Comparison of ENCODE assay signal across 23 mouse cellular contexts in the genomic region with DNA sequence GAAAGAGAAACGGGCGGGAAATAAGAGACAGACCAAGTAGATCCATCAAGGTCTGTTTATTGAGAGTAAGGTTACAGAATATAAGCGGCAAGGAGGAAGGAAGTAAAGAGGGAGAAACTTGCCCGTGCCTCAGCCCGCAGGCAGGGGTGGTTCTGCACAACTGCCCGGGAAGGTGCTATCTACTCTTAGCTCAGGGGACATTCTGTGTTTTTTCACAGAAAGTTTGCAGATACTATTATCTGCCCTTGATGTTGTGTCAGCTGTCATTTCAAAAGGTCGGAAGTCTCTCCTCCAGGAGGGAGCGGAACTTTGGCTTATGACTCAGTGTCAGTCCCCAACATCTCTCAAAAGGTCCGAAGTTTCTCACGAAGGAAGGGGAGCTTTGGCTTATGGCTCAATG. TPM values are rescaled to one million over a fixed set of nuclear protein-coding genes. Genes with fewer than 3 reads are reported as not detected.
DNase-seq lines count a peak whose midpoint lies in the region; ATAC-seq lines count a peak whose summit lies in the region.
"Had no signal": no experiment of that assay in that cellular context is flagged by ENCODE, and none has a peak within 500 bp of the region (broad histone marks: within the 10 kb centered on the region; RNA-seq: fewer than 3 reads in every experiment).

No protein-coding gene starts in this region.

- H3K9me3 ChIP-seq in heart, embryonic 12.5 days (replicated peaks): peaks cover 10% of the 10 kb centered on the region; the same call in 1 of the 2 replicates
- H3K9me3 ChIP-seq: hindbrain, embryonic 15.5 days had no signal

- WGBS in heart, embryonic 12.5 days: 3% methylated on average over 10 of the region's 10 CpGs

- H3K27me3 ChIP-seq in heart, embryonic 12.5 days (replicated peaks): peaks cover 66% of the 10 kb centered on the region

- no peak overlapping the region for H3K9ac ChIP-seq in heart, embryonic 12.5 days
- H3K9ac ChIP-seq: hindbrain, embryonic 15.5 days; liver, postnatal 0 days had no signal

- H3K36me3 ChIP-seq in heart, embryonic 12.5 days: no peaks in the 10 kb centered on the region
- H3K36me3 ChIP-seq: embryonic facial prominence, embryonic 10.5 days; hindbrain, embryonic 15.5 days had no signal

- DNase-seq in heart, postnatal 10 days: no peak
- peak; percentile 45 to 46 for DNase-seq in spleen, adult 18-20 months
- DNase-seq in spleen, postnatal 10 days (ENCODE audit: low spot score in 2 of 2): no peak
- DNase-seq in B cell, adult 2 months: peak; percentile 46 to 54
- DNase-seq in MEL-GATA-1-ER (ENCODE audit: extremely low read depth, low read depth): peak; percentile 23
- DNase-seq in urinary bladder, adult 2 months (ENCODE audit: low spot score): no peak
- DNase-seq: cerebellum, adult 11-12 months; cerebellum, postnatal 25 days; layer of hippocampus, postnatal 36 days; liver; liver, postnatal 0 days; right cerebral cortex, adult 18-20 months had no signal

- no peak overlapping the region for H3K27ac ChIP-seq in heart, embryonic 12.5 days (ENCODE audit: poor library complexity, severe bottlenecking)
- H3K27ac ChIP-seq: embryonic facial prominence, embryonic 10.5 days; hindbrain, embryonic 15.5 days; kidney, postnatal 0 days had no signal

- H3K4me1 ChIP-seq in heart, embryonic 12.5 days (replicated peaks): peaks cover 27% of the 10 kb centered on the region

- no peak overlapping the region for H3K4me3 ChIP-seq in heart, embryonic 12.5 days
- H3K4me3 ChIP-seq: hindbrain, embryonic 15.5 days had no signal

- peak overlapping the region; percentile 75; the same call in 1 of the 2 replicates for H3K4me2 ChIP-seq in heart, embryonic 12.5 days

- intact Hi-C loops in heart, postnatal 10 days (cut with DNase I): no loop called here

- no peak for ATAC-seq in heart, embryonic 12.5 days (ENCODE audit: insufficient number of reproducible peaks, low FRiP score)
- ATAC-seq: forebrain, embryonic 16.5 days; intestine, embryonic 16.5 days; liver, postnatal 0 days had no signal

RNA-seq across cellular contexts. Expression of a gene that starts 1.2 kb away (rescaled TPM):
- 0.10 TPM in 1 of 2 replicates, not detected in the other for polyA plus RNA-seq in heart, embryonic 12.5 days (2016; fragmentation: Nextera tagmentation; extraction: Ambion mirVana)
- not detected for total RNA-seq in heart, postnatal 10 days (2021)
- polyA plus RNA-seq in urinary bladder, adult 2 months (2012; rRNA removed): not detected in 2 replicates
- total RNA-seq: granulocyte monocyte progenitor cell, adult 5-6 weeks; layer of hippocampus, adult 18-20 months; layer of hippocampus, postnatal 36 days; left cerebral cortex, postnatal 36 days; midbrain, postnatal 0 days had no signal
- polyA plus RNA-seq: embryonic facial prominence, embryonic 10.5 days; forebrain, embryonic 16.5 days; hindbrain, embryonic 15.5 days; intestine, embryonic 16.5 days; kidney, postnatal 0 days; liver, postnatal 0 days; midbrain, postnatal 0 days; neural tube, embryonic 11.5 days had no signal

RNA-seq across cellular contexts. Expression of a gene that starts 8.0 kb away (rescaled TPM):
- 0.30 and 0.47 TPM in 2 replicates for polyA plus RNA-seq in heart, embryonic 12.5 days (2016; fragmentation: Nextera tagmentation; extraction: Ambion mirVana)
- 1 to 10 TPM in 1 of 2 experiments, under 1 TPM in 1; 0.72 to 1.2 TPM for total RNA-seq in heart, postnatal 10 days (2021)
- polyA plus RNA-seq in urinary bladder, adult 2 months (2012; rRNA removed): 0.88 and 1.3 TPM in 2 replicates

RNA-seq across cellular contexts. Expression of a gene that starts 21.8 kb away (rescaled TPM):
- 18.3 and 21.0 TPM in 2 replicates for polyA plus RNA-seq in heart, embryonic 12.5 days (2016; fragmentation: Nextera tagmentation; extraction: Ambion mirVana)
- 1 to 10 TPM; 7.0 to 7.7 TPM for total RNA-seq in heart, postnatal 10 days (2021)
- 7.4 and 9.6 TPM in 2 replicates for polyA plus RNA-seq in urinary bladder, adult 2 months (2012; rRNA removed)

RNA-seq across cellular contexts. Expression of a gene that starts 38.1 kb away (rescaled TPM):
- polyA plus RNA-seq in heart, embryonic 12.5 days (2016; fragmentation: Nextera tagmentation; extraction: Ambion mirVana): 2.8 and 2.9 TPM in 2 replicates
- 1 to 10 TPM; 1.1 to 2.3 TPM for total RNA-seq in heart, postnatal 10 days (2021)
- polyA plus RNA-seq in urinary bladder, adult 2 months (2012; rRNA removed): 2.0 and 2.5 TPM in 2 replicates
- total RNA-seq: granulocyte monocyte progenitor cell, adult 5-6 weeks had no signal

Comparison
In these comparisons a context has a peak if more than half of its experiments do, and no peak if none do; other contexts are left out.
1. DNase-seq: peak in spleen, adult 18-20 months (2 of 2), B cell, adult 2 months (2 of 2) and MEL-GATA-1-ER (single experiment); none in heart, postnatal 10 days (0 of 2), spleen, postnatal 10 days (0 of 2) and urinary bladder, adult 2 months (single experiment).